8 mouse cellular contexts compared by ENCODE assay signal in genomic region chr10:127555703-127556102, GRCm38 (mm10). TPM values are rescaled to one million over a fixed set of nuclear protein-coding genes. Genes with fewer than 3 reads are reported as not detected.
A peak's percentile ranks its signal among the peaks of the same experiment; 100 is the strongest.
DNase-seq lines count a peak whose midpoint lies in the region; ATAC-seq and TF ChIP-seq lines count a peak whose summit lies in the region.

No protein-coding gene starts in this region.

- H3K4me2 ChIP-seq in lung, postnatal 0 days (replicated peaks; ENCODE audit: low read depth, low read length): no peak overlapping the region
- H3K4me2 ChIP-seq in forebrain, embryonic 15.5 days (replicated peaks): no peak overlapping the region

- H3K27me3 ChIP-seq in heart, adult 2 months (ENCODE audit: control insufficient read depth, insufficient read depth, low read length): no peaks in the 10 kb centered on the region
- no peaks in the 10 kb centered on the region for H3K27me3 ChIP-seq in lung, postnatal 0 days (replicated peaks; ENCODE audit: insufficient read depth, low read length)
- H3K27me3 ChIP-seq in forebrain, embryonic 15.5 days: no peaks in the 10 kb centered on the region

- no peak overlapping the region for H3K27ac ChIP-seq in heart, adult 2 months
- no peak overlapping the region for H3K27ac ChIP-seq in lung, postnatal 0 days (ENCODE audit: low read length)
- H3K27ac ChIP-seq in forebrain, embryonic 15.5 days (replicated peaks): no peak overlapping the region

- intact Hi-C loops in heart, adult 2 months (cut with DNase I): no loop called here
- intact Hi-C loops in heart, postnatal 36 days (cut with DNase I): no loop called here
- intact Hi-C loops in left cerebral cortex, postnatal 14 days (cut with DNase I): no loop called here

- WGBS in heart, adult 2 months: 75% methylated on average over 18 of the region's 18 CpGs
- WGBS in lung, postnatal 0 days: 65% methylated on average over 18 of the region's 18 CpGs
- WGBS in forebrain, embryonic 15.5 days: 65% methylated on average over 18 of the region's 18 CpGs

- no peaks in the 10 kb centered on the region for H3K4me1 ChIP-seq in heart, adult 2 months (ENCODE audit: control insufficient read depth, insufficient read depth, low read length)
- H3K4me1 ChIP-seq in lung, postnatal 0 days (ENCODE audit: insufficient read depth, low read depth, low read length): no peaks in the 10 kb centered on the region
- no peaks in the 10 kb centered on the region for H3K4me1 ChIP-seq in forebrain, embryonic 15.5 days

- no peak overlapping the region for H3K4me3 ChIP-seq in heart, adult 2 months
- H3K4me3 ChIP-seq in lung, postnatal 0 days (ENCODE audit: low read depth, low read length): no peak overlapping the region
- H3K4me3 ChIP-seq in forebrain, embryonic 15.5 days: no peak overlapping the region

- peak; percentile 43 for ATAC-seq in lung, postnatal 0 days
- ATAC-seq in forebrain, embryonic 15.5 days (replicated peaks): no peak

- TF ChIP-seq EP300 in heart, adult 2 months (IDR thresholded peaks at IDR 0.05; ENCODE audit: insufficient read depth, low read depth, low read length): no peak
- no peak for TF ChIP-seq EP300 in lung, postnatal 0 days (IDR thresholded peaks at IDR 0.05)

- H3K79me2 ChIP-seq in heart, adult 2 months (replicated peaks; ENCODE audit: control insufficient read depth, insufficient read depth, low read length): no peaks in the 10 kb centered on the region

- H3K9me3 ChIP-seq in lung, postnatal 0 days (ENCODE audit: low read length): no peaks in the 10 kb centered on the region
- no peaks in the 10 kb centered on the region for H3K9me3 ChIP-seq in forebrain, embryonic 15.5 days

- no peaks in the 10 kb centered on the region for H3K36me3 ChIP-seq in heart, adult 2 months (ENCODE audit: control insufficient read depth, insufficient read depth, low read length)
- H3K36me3 ChIP-seq in lung, postnatal 0 days (ENCODE audit: insufficient read depth, low read length): peaks cover 14% of the 10 kb centered on the region; the same call in 1 of the 2 replicates
- H3K36me3 ChIP-seq in forebrain, embryonic 15.5 days: peaks cover 98% of the 10 kb centered on the region

- no peak for TF ChIP-seq POLR2A in heart, adult 2 months (IDR thresholded peaks at IDR 0.05; ENCODE audit: insufficient read depth, low read depth, low read length)

- DNase-seq in heart, adult 2 months: no peak
- no peak for DNase-seq in heart, postnatal 36 days
- DNase-seq in A20 (ENCODE audit: low read depth, low spot score): peak; percentile 76
- DNase-seq in cerebellum, postnatal 14 days: peak; percentile 63 to 81
- DNase-seq in lung, postnatal 0 days (ENCODE audit: low spot score): peak; percentile 52
- peak; percentile 65 for DNase-seq in testis, postnatal 10 days (ENCODE audit: low spot score)
- no peak for DNase-seq in left cerebral cortex, postnatal 14 days (ENCODE audit: low spot score in 2 of 2)

- peak; percentile 56 for TF ChIP-seq CTCF in heart, adult 2 months (IDR thresholded peaks at IDR 0.05)
- peak; percentile 78 for TF ChIP-seq CTCF in lung, postnatal 0 days (IDR thresholded peaks at IDR 0.05)

- H3K9ac ChIP-seq in heart, adult 2 months (ENCODE audit: low read depth, low read length): no peak overlapping the region
- no peak overlapping the region for H3K9ac ChIP-seq in lung, postnatal 0 days (replicated peaks; ENCODE audit: low read depth)
- H3K9ac ChIP-seq in forebrain, embryonic 15.5 days (replicated peaks): no peak overlapping the region

RNA-seq across cellular contexts. Expression of gene Nxph4, which starts 21.3 kb away (rescaled TPM):
- under 1 TPM; 0.34 to 0.68 TPM for total RNA-seq in heart, adult 2 months (2021)
- polyA plus RNA-seq in heart, adult 2 months (2012; rRNA removed): 0.39 and 0.41 TPM in 2 replicates
- total RNA-seq in heart, postnatal 36 days (2021): under 1 TPM; 0.28 to 0.41 TPM
- polyA plus RNA-seq in lung, postnatal 0 days (2015; fragmentation: Nextera tagmentation; extraction: Ambion mirVana): 0.44 and 0.60 TPM in 2 replicates
- 1 to 10 TPM; 4.4 to 7.4 TPM for total RNA-seq in left cerebral cortex, postnatal 14 days (2021)
- 38.9 and 40.2 TPM in 2 replicates for polyA plus RNA-seq in forebrain, embryonic 15.5 days (2015; fragmentation: Nextera tagmentation; extraction: Ambion mirVana)

RNA-seq across cellular contexts. Expression of gene Shmt2, which starts 33.5 kb away (rescaled TPM):
- total RNA-seq in heart, adult 2 months (2021): 10 to 100 TPM; 42.6 to 43.4 TPM
- 60.9 and 67.0 TPM in 2 replicates for polyA plus RNA-seq in heart, adult 2 months (2012; rRNA removed)
- total RNA-seq in heart, postnatal 36 days (2021): 10 to 100 TPM; 43.8 to 44.3 TPM
- polyA plus RNA-seq in lung, postnatal 0 days (2015; fragmentation: Nextera tagmentation; extraction: Ambion mirVana): 27.1 and 31.0 TPM in 2 replicates
- total RNA-seq in left cerebral cortex, postnatal 14 days (2021): 10 to 100 TPM; 27.5 to 32.9 TPM
- 75.2 and 78.5 TPM in 2 replicates for polyA plus RNA-seq in forebrain, embryonic 15.5 days (2015; fragmentation: Nextera tagmentation; extraction: Ambion mirVana)

RNA-seq across cellular contexts. Expression of gene Ndufa4l2, which starts 40.9 kb away (rescaled TPM):
- 10 to 100 TPM; 20.1 to 27.9 TPM for total RNA-seq in heart, adult 2 months (2021)
- 45.1 and 64.4 TPM in 2 replicates for polyA plus RNA-seq in heart, adult 2 months (2012; rRNA removed)
- total RNA-seq in heart, postnatal 36 days (2021): 10 to 100 TPM; 26.0 to 27.6 TPM
- 132 and 149 TPM in 2 replicates for polyA plus RNA-seq in lung, postnatal 0 days (2015; fragmentation: Nextera tagmentation; extraction: Ambion mirVana)
- total RNA-seq in left cerebral cortex, postnatal 14 days (2021): 1 to 10 TPM; 7.4 to 8.9 TPM
- 17.1 and 18.0 TPM in 2 replicates for polyA plus RNA-seq in forebrain, embryonic 15.5 days (2015; fragmentation: Nextera tagmentation; extraction: Ambion mirVana)

RNA-seq across cellular contexts. Expression of gene Stac3, which starts 54.2 kb away (rescaled TPM):
- 1 to 10 TPM in 1 of 2 experiments, under 1 TPM in 1; 0.21 to 1.2 TPM for total RNA-seq in heart, adult 2 months (2021)
- 0.86 and 1.7 TPM in 2 replicates for polyA plus RNA-seq in heart, adult 2 months (2012; rRNA removed)
- total RNA-seq in heart, postnatal 36 days (2021): under 1 TPM; 0.51 to 0.64 TPM
- 0.23 and 0.53 TPM in 2 replicates for polyA plus RNA-seq in lung, postnatal 0 days (2015; fragmentation: Nextera tagmentation; extraction: Ambion mirVana)
- total RNA-seq in left cerebral cortex, postnatal 14 days (2021): 10 to 100 TPM in 1 of 2 experiments, 1 to 10 TPM in 1; 3.0 to 10.0 TPM
- 1.5 and 1.6 TPM in 2 replicates for polyA plus RNA-seq in forebrain, embryonic 15.5 days (2015; fragmentation: Nextera tagmentation; extraction: Ambion mirVana)

Comparison
In these comparisons a context has a peak if more than half of its experiments do, and no peak if none do; other contexts are left out.
1. DNase-seq: peak in A20 (single experiment), cerebellum, postnatal 14 days (2 of 2), lung, postnatal 0 days (single experiment) and testis, postnatal 10 days (single experiment); none in heart, adult 2 months (0 of 2), heart, postnatal 36 days (0 of 2) and left cerebral cortex, postnatal 14 days (0 of 2).